Mouse (Mus musculus) urinary bladder, postnatal 0 days (tissue): ENCODE results near the gene Cnn2. TPM values are rescaled to one million over a fixed set of nuclear protein-coding genes. Genes with fewer than 3 reads are reported as not detected.

ENCODE experiments used
- polyA plus RNA-seq: library from polyadenylated mRNA; unstranded; fragments of >200 nt; fragmentation: Nextera tagmentation; extraction: Ambion mirVana; gene quantifications from 2 replicates; pipeline ENCODE4 v1.2.1, GENCODE M21; 2015

The Cnn2 gene
- 662 and 733 TPM in 2 replicates for polyA plus RNA-seq

GRCm38 (mm10) chr10:79988506-79989271 lies at the start of gene Cnn2:
Gene Cnn2 (plus strand): TSS chr10:79988584.

GRCm38 (mm10) chr10:79959847-79960601 lies 28.4 kb upstream of the Cnn2 start, which contains the start of gene Wdr18:
Gene Wdr18 (plus strand): TSS chr10:79960152.

GRCm38 (mm10) chr10:79970415-79971182 lies 17.8 kb upstream of the Cnn2 start, which contains the start of gene Grin3b:
Gene Grin3b (plus strand): TSS chr10:79970715.

GRCm38 (mm10) chr10:79984195-79984816 lies 4.1 kb upstream of the Cnn2 start, which contains the start of gene Tmem259:
Gene Tmem259 (minus strand): TSS chr10:79984330.

GRCm38 (mm10) chr10:79996272-79997033 lies 8.1 kb downstream of the Cnn2 start, which contains the start of gene Abca7:
Gene Abca7 (plus strand): TSS chr10:79996494.

GRCm38 (mm10) chr10:80016511-80016910 lies 28.1 kb downstream of the Cnn2 start, which contains the start of gene Arhgap45:
Gene Arhgap45 (plus strand): TSS chr10:80016653.

GRCm38 (mm10) chr10:80039559-80039979 lies 51.2 kb downstream of the Cnn2 start, which contains the start of gene Polr2e:
Gene Polr2e (minus strand): TSS chr10:80039795.

Other genes with a start within 250 kb of the Cnn2 start
- 14.4 and 14.7 TPM in 2 replicates for gene Polrmt, start 242.0 kb upstream of the Cnn2 start, polyA plus RNA-seq
- gene Fgf22, start 233.5 kb upstream of the Cnn2 start, polyA plus RNA-seq, result 0.24 and 0.28 TPM in 2 replicates
- gene Rnf126, start 221.6 kb upstream of the Cnn2 start, polyA plus RNA-seq, result 50.7 and 60.7 TPM in 2 replicates
- gene Fstl3, start 211.3 kb upstream of the Cnn2 start, polyA plus RNA-seq, result 69.7 and 87.0 TPM in 2 replicates
- 0.12 TPM in 1 of 2 replicates, not detected in the other for gene Prss57, start 197.6 kb upstream of the Cnn2 start, polyA plus RNA-seq
- gene Palm, start 195.0 kb upstream of the Cnn2 start, polyA plus RNA-seq, result 39.7 and 44.2 TPM in 2 replicates
- gene Misp, start 167.6 kb upstream of the Cnn2 start, polyA plus RNA-seq, result 1.6 and 2.9 TPM in 2 replicates
- 109 and 124 TPM in 2 replicates for gene Ptbp1, start 134.2 kb upstream of the Cnn2 start, polyA plus RNA-seq
- 2.3 and 8.8 TPM in 2 replicates for gene Prtn3, start 114.1 kb upstream of the Cnn2 start, polyA plus RNA-seq
- 2.2 TPM in 2 replicates for gene Plppr3, start 114.0 kb upstream of the Cnn2 start, polyA plus RNA-seq
- gene Elane, start 102.3 kb upstream of the Cnn2 start, polyA plus RNA-seq, result 0.13 and 0.16 TPM in 2 replicates
- 0.18 TPM in 1 of 2 replicates, not detected in the other for gene Cfd, start 97.7 kb upstream of the Cnn2 start, polyA plus RNA-seq
- 33.5 and 34.4 TPM in 2 replicates for gene Med16, start 79.7 kb upstream of the Cnn2 start, polyA plus RNA-seq
- not detected in 2 replicates for gene Gm26602, start 77.7 kb upstream of the Cnn2 start, polyA plus RNA-seq
- gene Kiss1r, start 71.6 kb upstream of the Cnn2 start, polyA plus RNA-seq, result 1.2 and 1.3 TPM in 2 replicates
- 125 and 126 TPM in 2 replicates for gene R3hdm4, start 67.4 kb upstream of the Cnn2 start, polyA plus RNA-seq
- gene Arid3a, start 61.5 kb upstream of the Cnn2 start, polyA plus RNA-seq, result 4.0 TPM in 2 replicates
- gene Wdr18, start 28.4 kb upstream of the Cnn2 start, polyA plus RNA-seq, result 52.5 and 55.6 TPM in 2 replicates
- gene Grin3b, start 17.9 kb upstream of the Cnn2 start, polyA plus RNA-seq, result 0.07 and 0.13 TPM in 2 replicates
- 15.3 and 18.7 TPM in 2 replicates for gene Tmem259, start 4.3 kb upstream of the Cnn2 start, polyA plus RNA-seq
- 2.9 and 3.0 TPM in 2 replicates for gene Abca7, start 7.9 kb downstream of the Cnn2 start, polyA plus RNA-seq
- 5.5 and 10.3 TPM in 2 replicates for gene Arhgap45, start 28.1 kb downstream of the Cnn2 start, polyA plus RNA-seq
- 94.2 and 108 TPM in 2 replicates for gene Polr2e, start 51.2 kb downstream of the Cnn2 start, polyA plus RNA-seq
- 724 and 745 TPM in 2 replicates for gene Gpx4, start 58.6 kb downstream of the Cnn2 start, polyA plus RNA-seq
- gene Sbno2, start 117.0 kb downstream of the Cnn2 start, polyA plus RNA-seq, result 14.6 and 18.7 TPM in 2 replicates
- 11.9 and 12.4 TPM in 2 replicates for gene Stk11, start 127.2 kb downstream of the Cnn2 start, polyA plus RNA-seq
- gene Atp5d, start 150.0 kb downstream of the Cnn2 start, polyA plus RNA-seq, result 604 and 621 TPM in 2 replicates
- 2.1 and 2.4 TPM in 2 replicates for gene Cbarp, start 152.3 kb downstream of the Cnn2 start, polyA plus RNA-seq
- 7.5 and 7.6 TPM in 2 replicates for gene Midn, start 159.7 kb downstream of the Cnn2 start, polyA plus RNA-seq
- 215 and 228 TPM in 2 replicates for gene Cirbp, start 177.4 kb downstream of the Cnn2 start, polyA plus RNA-seq
- 8.1 and 10.7 TPM in 2 replicates for gene 1600002K03Rik, start 184.4 kb downstream of the Cnn2 start, polyA plus RNA-seq
- 5.6 and 6.3 TPM in 2 replicates for gene Efna2, start 190.9 kb downstream of the Cnn2 start, polyA plus RNA-seq
- 19.8 and 28.1 TPM in 2 replicates for gene Mum1, start 237.8 kb downstream of the Cnn2 start, polyA plus RNA-seq